Comparison of ENCODE assay signal across 24 mouse cellular contexts in the genomic region with DNA sequence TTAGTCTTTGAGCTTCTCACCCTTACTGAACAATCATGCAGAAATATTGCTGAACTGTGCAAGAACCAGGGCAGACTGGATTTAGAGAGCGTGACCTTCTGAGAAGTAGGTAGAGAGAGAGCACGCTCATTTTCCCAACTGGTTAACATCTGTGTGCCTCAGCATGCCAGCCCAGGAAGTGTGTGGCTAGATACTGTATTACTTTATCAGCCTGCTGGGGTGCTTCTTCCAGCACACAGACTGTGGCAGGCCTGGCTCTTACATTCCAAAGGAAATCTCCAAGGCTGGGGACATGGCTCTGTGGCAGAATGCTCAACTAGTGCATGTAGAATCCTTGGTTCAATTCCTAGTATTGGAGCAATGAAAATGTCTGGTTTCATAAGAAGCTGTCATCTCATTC.
DNase-seq lines count a peak whose midpoint lies in the region; ATAC-seq lines count a peak whose summit lies in the region.
"Had no signal": no experiment of that assay in that cellular context is flagged by ENCODE, and none has a peak within 500 bp of the region (broad histone marks: within the 10 kb centered on the region; RNA-seq: fewer than 3 reads in every experiment).

No protein-coding gene starts in this region.

- ATAC-seq in megakaryocyte, adult 5-6 weeks (ENCODE audit: poor library complexity, severe bottlenecking) = no peak
- ATAC-seq: forebrain, embryonic 14.5 days; forebrain, postnatal 0 days; Patski had no signal

- H3K27me3 ChIP-seq in megakaryocyte, embryonic 14.5 days (replicated peaks) = no peaks in the 10 kb centered on the region
- H3K27me3 ChIP-seq: embryonic facial prominence, embryonic 12.5 days; embryonic facial prominence, embryonic 15.5 days; Patski had no signal

- intact Hi-C loops in heart, postnatal 14 days (cut with DNase I) = no loop called here

- no peaks in the 10 kb centered on the region for H3K9me3 ChIP-seq in megakaryocyte, embryonic 14.5 days
- H3K9me3 ChIP-seq: embryonic facial prominence, embryonic 12.5 days; embryonic facial prominence, embryonic 15.5 days; heart, embryonic 12.5 days; heart, embryonic 15.5 days had no signal

- H3K4me1 ChIP-seq in megakaryocyte, embryonic 14.5 days = peaks cover 96% of the 10 kb centered on the region

- H3K36me3 ChIP-seq in megakaryocyte, embryonic 14.5 days (replicated peaks; ENCODE audit: low read length) = peaks cover 94% of the 10 kb centered on the region
- H3K36me3 ChIP-seq: embryonic facial prominence, embryonic 12.5 days; embryonic facial prominence, embryonic 15.5 days; heart, embryonic 12.5 days; heart, embryonic 15.5 days had no signal

- DNase-seq in thymus, postnatal 25 days = peak; percentile 56
- DNase-seq in thymus, postnatal 0 days (ENCODE audit: low spot score) = no peak
- DNase-seq in thymus, postnatal 36 days = peak; percentile 34 to 46
- DNase-seq in ovary, postnatal 14 days (ENCODE audit: low spot score) = no peak
- no peak for DNase-seq in heart, postnatal 14 days
- DNase-seq: adrenal gland, postnatal 10 days; adrenal gland, postnatal 36 days; cerebellum, adult 18-20 months; cerebellum, adult 9-10 months; cerebellum, postnatal 14 days; forebrain, postnatal 0 days; gastrocnemius, adult 2 months; gastrocnemius, postnatal 25 days; heart, adult 18-20 months; heart, postnatal 10 days; heart, postnatal 4 days had no signal

- peak overlapping the region; percentile 3 for H3K4me3 ChIP-seq in megakaryocyte, embryonic 14.5 days (replicated peaks)
- H3K4me3 ChIP-seq: embryonic facial prominence, embryonic 12.5 days; embryonic facial prominence, embryonic 15.5 days; gastrocnemius, adult 2 months; heart, embryonic 12.5 days; heart, embryonic 15.5 days had no signal

Comparison
In these comparisons a context has a peak if more than half of its experiments do, and no peak if none do; other contexts are left out.
1. DNase-seq: peak in thymus, postnatal 25 days (single experiment) and thymus, postnatal 36 days (2 of 2); none in thymus, postnatal 0 days (single experiment), ovary, postnatal 14 days (single experiment) and heart, postnatal 14 days (0 of 2).